Mouse (Mus musculus) cerebellum, postnatal 4 days (tissue): ENCODE data around the gene Itga8.

Source experiments
- DNase-seq, 2 experiments: peaks; one replicate each; pipeline ENCODE4 v3.0.0; 2022; ENCODE audit warnings: low spot score in 2 of 2, mixed read lengths in 1 of 2

Gene Itga8

DNA sequence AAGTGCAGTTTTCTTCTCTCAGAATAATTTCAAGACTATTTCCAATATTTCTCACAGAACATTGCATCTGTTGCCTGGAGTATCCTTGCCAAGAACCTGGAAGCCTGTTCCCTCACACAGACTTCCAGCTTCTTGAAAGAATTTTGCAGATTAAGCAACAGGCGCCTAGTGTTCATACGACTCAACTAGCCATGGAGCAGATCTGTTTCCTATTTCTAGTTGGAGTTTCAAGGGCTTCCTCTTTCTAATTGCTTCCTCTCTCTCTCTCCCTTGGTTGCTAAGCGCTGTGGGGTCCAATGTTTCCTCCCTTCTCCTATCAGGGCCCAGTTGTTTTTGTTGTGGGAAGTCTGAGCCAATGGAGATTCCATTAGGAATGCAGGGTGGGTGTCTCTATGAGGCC lies 7.7 kb downstream of the Itga8 start:
- no peak for DNase-seq

DNA sequence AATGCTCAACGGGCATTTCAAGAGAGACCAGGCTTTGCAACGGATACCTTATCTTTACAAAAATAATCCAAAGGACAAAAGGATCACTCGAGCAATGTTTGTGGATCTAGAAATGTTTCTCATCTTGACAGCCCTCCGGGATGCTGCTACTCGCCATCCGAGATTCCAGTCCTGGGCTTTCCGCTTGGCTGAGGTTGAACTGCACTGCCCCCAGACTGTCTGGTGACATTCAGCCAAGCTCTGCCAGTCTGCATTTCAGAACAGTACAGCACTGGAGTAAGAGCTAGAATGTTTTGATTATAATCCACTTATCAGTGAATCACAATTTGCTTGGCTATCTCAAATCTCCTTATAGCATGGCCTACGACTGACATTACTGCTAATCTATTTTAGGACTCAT lies 8.3 kb downstream of the Itga8 start:
- peak in 1 of 2 experiments; percentile 17 for DNase-seq

DNA sequence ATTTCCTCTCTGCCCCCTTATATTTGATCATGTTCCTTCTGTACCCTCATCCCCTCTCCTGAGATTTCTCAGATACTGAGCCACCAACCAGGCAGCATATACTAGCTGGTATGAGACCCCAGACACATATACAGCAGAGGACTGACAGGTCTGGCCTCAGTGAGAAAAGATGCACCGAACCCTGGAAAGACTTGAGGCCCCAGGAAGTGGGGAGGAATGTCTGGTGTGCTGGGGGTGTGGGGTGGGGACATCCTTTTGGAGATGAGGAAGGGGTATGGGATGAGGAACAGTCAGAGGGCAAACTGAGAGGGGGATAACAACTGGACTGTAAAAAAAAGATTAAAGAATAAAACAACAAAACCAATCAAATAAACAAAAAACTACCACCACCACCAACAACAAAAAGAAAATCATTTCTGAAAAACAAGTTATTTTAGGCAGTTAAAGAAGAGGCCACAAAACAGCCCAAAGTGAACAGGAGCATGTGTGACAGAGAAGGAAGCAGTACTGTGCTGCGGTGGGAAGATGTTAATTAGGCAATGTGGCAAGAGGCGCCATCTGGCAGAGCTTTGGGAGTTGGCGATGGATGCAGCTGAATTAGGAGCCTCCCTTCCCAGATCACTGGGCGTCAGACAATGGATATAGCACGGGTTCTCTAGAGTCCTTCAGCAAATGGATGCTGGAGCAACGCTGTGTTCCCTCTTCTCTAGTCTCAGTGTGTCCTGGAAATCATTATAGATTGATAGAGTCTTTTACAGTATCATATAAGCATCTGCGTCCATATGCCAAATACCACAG lies 9.5 kb downstream of the Itga8 start:
- peak in 1 of 2 experiments; percentile 48 for DNase-seq

DNA sequence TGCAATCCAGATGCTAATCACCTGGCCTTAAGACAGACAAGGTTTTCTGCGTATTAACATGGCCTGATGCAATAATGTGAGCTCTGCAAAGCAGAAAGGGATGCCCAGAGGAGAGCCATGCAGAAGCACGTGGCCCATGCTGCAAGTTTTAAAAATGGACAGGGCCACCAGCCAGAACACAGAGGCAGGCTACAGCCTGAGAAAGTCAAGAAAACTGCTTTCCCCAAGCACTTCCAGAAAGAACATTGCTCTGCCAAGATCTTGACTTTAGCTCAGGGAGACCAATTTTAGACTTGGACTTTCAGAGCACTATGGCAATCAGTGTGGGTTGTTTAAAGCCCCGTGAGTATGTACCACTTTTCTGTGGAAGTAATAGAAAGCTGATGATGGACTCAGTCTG lies 11.5 kb downstream of the Itga8 start:
- DNase-seq, result no peak

DNA sequence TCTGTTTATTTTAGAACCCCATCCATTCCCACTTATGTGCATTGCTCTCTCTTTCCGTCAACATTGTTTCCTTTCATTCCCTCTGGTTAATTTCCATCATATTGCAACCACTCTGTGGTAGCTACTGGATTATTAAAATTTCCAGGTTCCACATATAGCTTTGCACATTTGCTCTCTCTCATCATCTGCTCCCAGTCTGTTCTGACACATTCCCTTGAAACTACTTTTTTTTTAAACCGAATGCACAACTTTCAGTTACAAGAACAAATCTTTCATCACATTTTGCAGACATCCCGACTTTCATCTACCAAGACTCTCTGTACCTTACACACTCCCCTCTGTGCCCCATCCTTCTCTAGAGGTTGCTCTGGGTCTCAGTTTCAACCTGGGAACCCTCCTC lies 13.9 kb downstream of the Itga8 start:
- DNase-seq, result no peak

DNA sequence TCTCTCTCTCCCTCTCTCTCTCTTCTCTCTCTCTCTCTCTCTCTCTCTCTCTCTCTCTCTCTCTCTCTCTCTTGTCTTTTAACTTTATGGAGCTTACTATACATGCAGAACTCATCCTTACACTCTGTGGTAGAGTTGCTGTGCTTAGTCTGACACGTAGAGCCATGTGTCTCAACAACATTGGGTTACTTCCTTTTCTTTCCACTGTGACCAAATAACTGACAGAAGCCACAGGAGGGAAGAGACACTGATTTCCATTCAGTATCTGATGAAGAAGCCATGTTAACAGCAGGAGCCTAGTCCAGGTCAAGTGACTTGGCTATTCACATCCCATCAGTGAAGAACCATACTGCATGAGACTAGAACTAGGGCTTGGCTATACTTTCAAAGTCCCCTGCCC lies 21.1 kb downstream of the Itga8 start:
- DNase-seq, result no peak

DNA sequence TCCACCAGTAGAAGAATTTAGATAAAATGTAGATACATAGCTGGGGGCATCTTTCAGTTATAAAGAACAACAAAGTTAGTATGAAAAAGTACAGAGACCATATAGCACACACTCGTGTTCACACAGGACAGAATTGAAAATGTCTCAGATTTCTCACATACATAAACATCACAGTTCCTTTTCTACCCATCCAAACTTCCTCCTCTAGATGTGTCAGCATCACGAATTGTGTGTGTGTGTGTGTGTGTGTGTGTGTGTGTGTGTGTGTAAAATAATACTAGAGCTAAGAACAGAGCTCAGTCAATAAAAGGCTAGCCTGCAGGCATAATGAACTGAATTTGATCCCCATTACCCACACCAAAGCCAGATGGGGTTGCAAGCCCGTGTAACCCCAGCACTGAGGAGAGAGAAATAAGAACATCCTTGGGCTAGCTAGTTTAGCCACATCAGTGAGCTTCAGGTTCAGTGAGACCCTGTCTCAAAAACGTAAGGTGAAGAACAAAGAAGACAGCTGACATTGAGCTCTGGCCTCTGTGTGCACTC lies 22.6 kb downstream of the Itga8 start:
- no peak for DNase-seq

DNA sequence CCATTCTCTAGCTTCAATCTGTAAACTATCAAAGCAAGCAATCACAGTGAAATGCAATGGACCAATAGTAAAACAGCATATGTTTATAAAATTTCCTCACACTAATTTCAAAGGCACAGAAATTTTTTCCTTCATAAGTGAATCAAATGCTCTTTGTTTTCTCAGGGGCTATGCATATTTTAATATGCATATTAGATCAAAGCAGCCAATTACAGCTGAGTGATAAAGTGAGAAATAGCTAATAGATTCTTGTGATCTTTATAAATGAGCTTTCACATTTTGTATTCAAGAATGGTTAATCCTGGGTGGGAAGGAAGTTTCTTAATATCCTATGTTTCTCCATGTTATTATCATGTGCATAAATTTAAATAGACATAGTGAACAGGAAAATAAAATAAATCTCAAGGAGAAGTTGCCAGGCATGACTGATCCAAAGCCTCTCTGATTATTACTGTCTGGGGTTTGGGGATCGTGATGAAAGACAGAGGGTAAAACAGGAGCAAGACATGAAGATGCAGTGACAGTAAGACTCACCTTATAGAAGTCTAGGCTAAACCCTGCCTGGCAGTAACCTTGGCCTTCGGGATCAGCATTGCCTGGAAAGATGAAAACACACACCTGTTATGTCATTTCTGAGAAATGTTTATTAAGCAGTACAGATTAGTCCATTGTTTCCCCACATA lies 44.9 kb downstream of the Itga8 start:
- no peak for DNase-seq

DNA sequence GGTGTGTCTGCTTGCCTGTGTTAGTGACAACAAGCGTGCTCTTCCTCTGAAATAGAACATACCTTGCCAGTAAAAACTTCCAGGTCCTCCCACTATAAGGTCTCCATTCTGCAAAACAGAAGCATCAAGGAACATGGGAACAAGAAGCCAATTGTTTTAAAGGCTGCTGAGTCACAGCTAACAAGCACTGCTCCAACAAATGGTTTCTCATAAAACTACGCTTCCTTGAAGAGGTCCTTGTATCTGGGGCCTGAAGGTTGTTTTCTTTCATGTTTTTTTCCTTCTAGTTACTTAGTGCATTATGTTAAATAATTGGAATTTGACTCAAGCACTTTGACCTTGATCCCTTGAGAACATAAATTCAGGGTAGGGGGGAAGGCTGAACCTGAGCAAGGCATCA lies 45.8 kb downstream of the Itga8 start:
- DNase-seq, result no peak

DNA sequence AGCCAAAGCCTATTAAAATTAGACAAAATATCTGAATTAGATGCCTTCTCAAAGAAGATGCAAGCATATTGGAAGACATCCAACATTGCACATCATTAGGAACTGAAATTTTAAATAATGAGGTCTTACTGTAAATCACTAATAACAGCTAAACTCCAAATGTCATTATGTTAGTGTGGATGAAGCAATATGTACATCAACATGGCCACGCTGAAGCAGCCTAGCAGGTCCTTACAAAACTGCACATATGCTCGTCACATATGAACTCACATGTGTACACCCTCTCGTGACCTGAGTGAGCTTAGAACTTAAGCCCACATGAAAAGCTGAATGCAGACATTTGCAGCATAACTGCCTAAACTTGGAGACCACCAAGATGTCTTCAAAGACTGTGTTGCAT lies 66.4 kb downstream of the Itga8 start:
- DNase-seq, result no peak

DNA sequence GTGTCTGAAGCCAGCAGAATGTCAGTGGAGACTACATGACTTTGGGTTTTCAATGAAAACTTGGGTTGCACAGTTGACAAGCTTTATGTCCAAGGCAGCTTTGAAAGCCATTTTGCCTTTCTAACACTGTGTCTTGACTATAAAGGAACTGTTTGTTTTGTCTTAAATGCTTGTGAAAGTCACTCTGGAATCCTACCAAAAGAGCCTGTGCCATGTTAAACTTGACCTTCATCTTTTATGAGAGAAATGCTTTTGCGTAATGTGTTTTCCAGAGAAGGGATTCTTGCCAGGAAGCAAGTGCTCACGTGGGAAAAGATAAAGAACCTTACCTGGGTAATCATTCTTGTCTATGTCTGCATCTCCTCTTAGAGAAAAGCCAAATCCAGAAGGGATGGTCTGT lies 72.0 kb downstream of the Itga8 start:
- DNase-seq, result no peak

DNA sequence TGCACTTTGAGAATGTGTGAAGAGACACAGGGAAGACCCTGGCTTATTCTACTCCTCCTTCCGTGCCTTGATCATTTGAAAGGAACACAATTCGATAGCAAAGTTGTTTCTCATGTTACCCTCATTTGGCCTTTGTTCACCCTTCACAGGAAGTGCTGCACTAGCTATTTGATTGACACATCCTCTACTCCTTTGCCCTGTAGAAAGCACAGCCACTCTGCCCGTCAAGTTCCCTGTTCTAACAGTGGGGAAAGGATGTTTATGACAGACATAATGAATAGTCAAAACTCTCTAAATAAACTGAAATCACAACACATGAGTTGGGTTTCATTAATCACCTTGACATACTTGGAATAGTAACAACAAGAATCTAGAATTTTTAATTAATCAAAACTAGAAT lies 73.4 kb downstream of the Itga8 start:
- no peak for DNase-seq

DNA sequence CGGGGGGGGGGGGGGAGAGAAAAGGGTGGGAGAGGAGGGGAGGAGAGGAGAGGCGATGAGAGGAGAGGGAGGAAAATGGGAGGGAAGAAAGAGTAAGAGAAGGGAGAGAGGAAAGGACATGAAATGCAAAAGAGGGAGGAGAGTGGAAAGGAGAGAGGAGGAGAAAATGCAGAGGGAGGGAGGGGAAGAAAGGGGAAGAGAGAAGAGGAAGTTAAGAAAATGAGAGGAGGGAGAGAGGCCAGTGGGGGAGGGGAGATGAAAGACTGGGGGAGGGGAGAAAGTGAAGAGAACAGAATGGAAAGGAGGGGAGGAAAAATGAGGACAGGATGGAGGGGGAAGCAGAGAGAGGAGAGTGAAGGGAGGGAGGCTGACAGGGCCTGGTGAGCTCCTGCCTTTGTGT lies 74.5 kb downstream of the Itga8 start:
- DNase-seq, result no peak

DNA sequence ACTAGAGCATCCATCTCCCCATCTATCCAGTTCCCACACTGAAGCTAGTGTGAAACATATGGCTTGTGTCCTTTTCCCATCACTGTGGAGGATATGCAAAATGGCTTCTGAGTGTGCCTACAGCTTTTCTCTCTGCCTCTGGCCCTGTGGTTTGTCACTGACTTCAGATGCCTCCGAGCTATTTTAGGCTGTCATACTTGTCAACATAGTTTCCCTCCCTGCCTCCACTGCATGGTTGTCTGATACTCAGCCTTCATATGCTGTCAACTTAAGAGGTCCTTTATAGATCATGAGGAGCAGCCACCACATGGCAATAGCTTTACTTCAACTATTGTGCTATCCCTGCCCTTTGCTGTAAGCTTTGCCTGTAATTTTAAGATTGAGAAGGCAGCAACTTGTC lies 75.4 kb downstream of the Itga8 start:
- no peak for DNase-seq

DNA sequence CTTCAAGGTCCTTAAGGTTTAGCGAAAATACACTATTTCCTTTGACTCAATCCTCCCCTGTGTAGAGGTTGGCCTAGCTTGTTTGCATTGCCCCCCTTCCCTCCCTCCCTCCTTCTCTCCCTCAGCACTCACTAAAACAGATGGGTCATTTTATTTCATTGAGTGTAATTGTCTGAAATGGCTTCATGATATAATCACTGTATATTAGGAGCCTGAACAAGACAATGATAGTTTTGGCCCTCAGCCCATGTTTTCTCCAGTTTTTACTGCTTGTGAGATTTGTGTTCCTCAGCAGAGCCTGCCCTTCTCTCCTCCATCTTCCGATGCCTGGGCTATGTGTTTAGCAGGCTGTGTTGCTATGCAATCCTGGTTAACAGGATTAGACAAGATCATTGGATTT lies 80.1 kb downstream of the Itga8 start:
- no peak for DNase-seq

DNA sequence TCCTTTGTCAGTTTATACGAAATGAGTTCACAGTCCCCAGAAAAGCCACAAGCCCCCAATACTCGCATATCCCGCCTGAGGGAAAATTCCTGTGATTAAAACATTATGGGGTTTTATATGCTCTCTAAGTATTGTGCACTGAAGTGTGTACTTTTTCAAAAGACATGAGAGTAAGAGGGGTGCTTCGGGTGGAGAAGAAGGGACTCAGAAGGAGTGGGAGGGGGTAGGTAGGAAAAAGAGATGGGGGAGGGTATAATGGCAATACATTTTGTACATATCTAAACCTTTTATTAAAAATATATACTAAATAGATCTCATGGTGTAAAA lies 88.3 kb downstream of the Itga8 start:
- no peak for DNase-seq

DNA sequence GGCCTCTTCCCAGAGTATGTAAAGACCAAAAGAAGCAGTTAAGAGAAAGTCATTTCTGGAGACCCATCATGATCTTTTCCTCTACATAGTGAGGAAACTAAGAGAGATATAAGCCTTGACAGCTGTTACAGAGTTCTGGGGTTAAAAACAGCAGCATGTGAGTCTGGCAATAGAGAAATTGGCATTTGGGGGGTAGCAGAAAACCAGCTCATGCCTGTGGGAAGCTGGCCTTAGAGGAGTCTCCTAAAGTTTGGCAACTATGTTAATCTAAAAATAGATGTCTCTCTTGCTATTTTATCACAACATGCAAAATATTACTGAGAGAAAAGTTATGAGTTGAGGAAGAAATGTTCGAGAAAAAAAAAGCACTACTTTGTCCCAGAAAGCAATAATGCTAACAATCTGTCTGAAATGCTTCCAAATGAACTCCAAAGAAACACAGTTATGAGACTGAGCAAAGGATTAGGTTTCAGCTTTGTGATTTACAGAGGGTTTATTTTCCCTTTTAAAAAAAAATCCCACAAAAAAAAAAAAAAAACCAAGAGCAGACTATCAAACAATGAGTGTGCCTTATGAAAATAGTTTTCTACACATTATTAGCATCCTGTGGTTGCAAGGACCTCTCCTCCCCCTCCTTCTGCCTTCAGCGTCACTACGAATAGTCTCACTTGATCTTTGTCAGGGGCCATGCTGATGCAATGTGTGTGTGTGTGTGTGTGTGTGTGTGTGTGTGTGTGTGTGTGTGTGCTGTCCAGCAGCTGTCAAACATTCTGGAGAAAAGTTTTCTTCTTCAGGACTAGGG lies 88.9 kb downstream of the Itga8 start:
- no peak for DNase-seq

DNA sequence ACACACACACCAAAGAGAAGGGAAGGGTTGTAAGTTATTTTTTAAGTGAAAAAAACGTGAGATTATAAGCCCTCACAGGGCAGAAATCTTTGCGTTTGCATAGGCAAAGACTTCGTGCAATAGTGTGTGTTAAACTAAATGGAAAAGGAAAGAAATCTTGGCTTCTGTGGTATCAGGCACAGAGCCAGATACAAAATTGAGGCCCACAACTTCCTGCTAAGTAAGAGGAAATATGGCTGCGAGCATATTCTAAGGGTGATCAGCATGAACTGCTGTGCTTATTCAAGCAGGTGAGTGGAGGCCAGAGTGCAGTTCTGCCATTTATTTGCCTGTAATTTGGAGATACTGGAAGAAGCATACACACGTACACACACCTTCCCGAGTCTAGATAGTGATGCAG lies 93.6 kb downstream of the Itga8 start:
- no peak for DNase-seq

DNA sequence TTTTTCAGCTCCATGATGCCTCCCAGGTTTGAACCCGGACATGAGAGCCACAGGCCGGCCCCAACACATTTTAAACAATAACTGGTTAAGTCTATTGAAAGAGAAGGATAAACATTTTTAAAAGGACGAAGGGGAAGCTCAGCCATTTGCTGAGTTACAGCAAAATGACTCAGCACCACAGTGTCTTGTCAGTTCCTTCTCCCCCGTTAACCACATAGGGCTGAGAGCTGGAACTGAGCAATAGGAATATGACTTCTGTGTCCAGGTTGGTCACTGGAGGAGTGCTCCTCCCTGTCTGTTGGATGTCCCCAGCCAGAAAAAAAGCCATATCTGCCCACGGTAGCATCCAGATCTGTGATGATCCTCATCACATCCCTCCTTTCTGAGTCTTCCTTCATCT lies 95.4 kb downstream of the Itga8 start:
- no peak for DNase-seq

DNA sequence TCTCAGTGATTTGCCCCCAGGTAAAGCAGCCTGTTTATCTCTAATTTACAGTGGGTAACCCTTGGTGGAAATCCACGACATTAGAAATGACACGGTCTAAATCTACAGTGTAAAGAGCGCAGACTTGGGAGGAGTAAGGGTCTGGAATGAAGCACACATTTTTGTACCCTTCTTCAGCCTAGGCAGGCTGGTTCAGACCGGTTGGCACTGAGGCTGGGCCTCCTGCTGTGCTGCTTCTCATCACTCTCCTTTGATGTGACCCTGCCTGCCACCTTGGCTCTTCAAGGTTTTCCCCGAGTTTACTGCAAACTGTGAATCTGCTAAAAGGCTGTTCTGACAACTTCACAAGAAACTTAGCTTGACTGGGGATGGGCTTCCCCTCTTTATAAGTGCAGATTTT lies 95.8 kb downstream of the Itga8 start:
- DNase-seq, result no peak

DNA sequence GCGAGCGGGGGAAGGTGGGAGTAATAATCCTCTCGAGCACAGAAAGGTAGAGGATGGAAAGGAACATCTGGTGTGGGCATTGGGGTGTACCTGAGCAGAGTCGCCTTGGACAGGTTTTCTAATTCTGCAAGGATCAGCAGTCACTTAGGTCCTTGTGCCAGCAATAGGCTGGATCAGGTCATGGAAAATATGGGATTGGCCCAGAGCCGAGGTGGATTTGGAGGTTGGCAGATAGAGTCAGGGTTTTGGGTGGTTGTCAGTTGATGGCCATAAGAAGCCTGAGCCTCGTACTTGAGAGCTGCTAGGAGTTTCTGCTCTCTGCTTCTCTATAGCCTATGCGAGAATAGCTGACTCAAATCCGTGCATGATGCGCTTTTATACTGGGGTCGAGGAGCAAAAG lies 98.5 kb downstream of the Itga8 start:
- DNase-seq, result no peak

DNA sequence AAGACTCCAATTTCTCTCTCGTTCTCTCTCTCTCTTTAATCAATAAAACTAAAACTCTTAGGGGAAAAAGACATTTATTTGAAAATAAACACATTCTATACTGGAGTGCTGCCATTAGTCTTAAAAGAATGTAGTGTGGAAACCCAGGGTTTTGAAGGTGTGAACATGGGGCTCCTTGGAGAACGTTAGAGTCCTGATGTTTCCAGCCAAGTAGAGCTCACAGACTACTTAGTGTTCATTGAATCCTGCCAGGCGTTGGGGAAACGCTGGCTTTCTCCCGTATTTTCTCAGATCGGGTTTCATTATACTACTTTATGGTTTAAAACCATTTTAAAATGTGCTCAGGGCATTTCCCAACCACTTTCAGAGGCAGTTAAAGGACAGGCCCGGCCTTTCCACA lies 103.0 kb downstream of the Itga8 start:
- DNase-seq, result no peak

DNA sequence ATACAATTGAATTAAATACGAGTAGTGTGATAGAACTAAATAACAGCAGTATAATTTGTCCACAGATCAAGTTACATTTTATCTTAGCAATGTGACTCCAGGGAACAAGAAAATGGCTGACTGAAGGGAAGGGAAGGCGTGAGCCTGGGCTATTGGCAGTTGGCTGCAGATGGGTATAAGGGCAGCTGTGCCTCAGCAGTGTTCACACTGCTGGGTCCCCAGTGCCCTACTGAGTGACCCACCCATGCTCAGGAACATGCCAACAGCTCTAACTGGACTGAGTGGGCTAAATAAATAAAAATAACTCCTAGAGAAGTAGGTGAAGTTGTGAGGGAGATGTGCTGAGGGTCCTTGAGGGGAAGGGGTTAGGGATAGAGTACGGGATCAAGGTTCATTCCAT lies 103.5 kb downstream of the Itga8 start:
- DNase-seq, result no peak
